Mouse (Mus musculus) ES-E14 (cell line): ENCODE measurements around the gene Rtl8a. TPM values are rescaled to one million over a fixed set of nuclear protein-coding genes. Genes with fewer than 3 reads are reported as not detected.
"Not testable (repeated sequence)": the region's sequence is repeated elsewhere in the genome, so short reads cannot be mapped to it uniquely, and the experiment has no call there.

Experiments
- DNase-seq: peaks from one replicate; pipeline ENCODE4 v3.0.0-alpha.2; 2013; ENCODE audit warnings: low read depth, low spot score
- H3K27ac ChIP-seq: 2 replicates; pipeline ENCODE4 v1.5.1; 2012; ENCODE audit warnings: low read depth, mild to moderate bottlenecking, low read length, moderate library complexity, mixed read lengths; ENCODE audit not compliant: poor library complexity, insufficient read depth, severe bottlenecking
- H3K36me3 ChIP-seq: 2 replicates; pipeline ENCODE4 v1.6.1; 2012; ENCODE audit warnings: mild to moderate bottlenecking, low read length, moderate library complexity, mixed read lengths; ENCODE audit not compliant: control insufficient read depth, poor library complexity, insufficient read depth, severe bottlenecking
- H3K4me1 ChIP-seq, 2 experiments: fragments of 150-350 bp in 1 of 2; sonication (generic) in 1 of 2; 2 replicates each; pipeline ENCODE4 v1.6.1; 2012; ENCODE audit warnings: low read length in 2 of 2, mild to moderate bottlenecking in 1 of 2, mixed read lengths in 1 of 2; ENCODE audit not compliant: control insufficient read depth in 2 of 2, insufficient read depth in 2 of 2, poor library complexity in 1 of 2
- H3K4me3 ChIP-seq, 2 experiments: fragments of 150-350 bp in 1 of 2; sonication (generic) in 1 of 2; 2 replicates each; pipeline ENCODE4 v1.5.1; 2012; ENCODE audit warnings: low read length in 2 of 2, low read depth in 1 of 2, mild to moderate bottlenecking in 1 of 2, mixed read lengths in 1 of 2; ENCODE audit not compliant: insufficient read depth in 1 of 2, poor library complexity in 1 of 2, severe bottlenecking in 1 of 2
- H3K9ac ChIP-seq: 2 replicates; pipeline ENCODE4 v1.6.1; 2012; ENCODE audit warnings: low read depth, mild to moderate bottlenecking, low read length, mixed read lengths; ENCODE audit not compliant: poor library complexity, insufficient read depth, severe bottlenecking
- H3K9me3 ChIP-seq: fragments of 150-350 bp; sonication (generic); 2 replicates; pipeline ENCODE4 v1.6.1; 2012; ENCODE audit warnings: low read depth, mild to moderate bottlenecking, low read length; ENCODE audit not compliant: control insufficient read depth, insufficient read depth
- CHD2 ChIP-seq: IDR thresholded peaks from 2 replicates; pipeline ENCODE4 v1.6.1; 2014; ENCODE audit warnings: mild to moderate bottlenecking, low read depth, low read length, inconsistent platforms
- HCFC1 ChIP-seq: IDR thresholded peaks from 2 replicates; pipeline ENCODE4 v1.6.1; 2012; ENCODE audit warnings: low read length, inconsistent platforms, borderline replicate concordance; ENCODE audit not compliant: insufficient read depth
- MAFK ChIP-seq: IDR thresholded peaks from 2 replicates; pipeline ENCODE4 v1.6.1; 2014; ENCODE audit warnings: mild to moderate bottlenecking, low read depth, low read length, inconsistent platforms; ENCODE audit not compliant: insufficient read depth
- ZC3H11A ChIP-seq: IDR thresholded peaks from 2 replicates; pipeline ENCODE4 v1.6.1; 2012; ENCODE audit warnings: low read depth, mild to moderate bottlenecking, inconsistent platforms, low read length, borderline replicate concordance
- ZNF384 ChIP-seq: IDR thresholded peaks from 2 replicates; pipeline ENCODE4 v1.6.1; 2012; ENCODE audit warnings: low read depth, low read length, inconsistent platforms
- in situ Hi-C, 2 experiments: fragments of 600-800 bp; cut with MboI; formaldehyde crosslinking; loops; one replicate each; pipeline ENCODE4 v1.15.1; 2025; ENCODE audit warnings: low sequenced_read_pairs in 2 of 2, inconsistent platforms in 1 of 2; ENCODE audit not compliant: unreplicated experiment in 2 of 2
- total RNA-seq: library from RNA; depleted of rRNA; stranded (reverse); fragments of 300-350 nt; gene quantifications from 2 replicates; pipeline ENCODE4 v1.2.3, GENCODE M21; 2012

Rtl8a gene
- total RNA-seq, 1 experiment, result 11.9 TPM

GRCm38 (mm10) chrX:53610571-53610970 lies 32.9 kb downstream of the Rtl8a start:
- Histone ChIP-seq H3K4me1 (no peaks in the 10 kb centered on the region), H3K9ac (no peak overlapping the region), H3K27ac (no peak overlapping the region), H3K4me3 (no peak overlapping the region), H3K36me3 (no peaks in the 10 kb centered on the region), H3K9me3 (no peaks in the 10 kb centered on the region)
- in situ Hi-C loops, result no loop called here
- peak; percentile 47 for DNase-seq
- TF ChIP-seq HCFC1 (no peak), ZC3H11A (peak; percentile 22; the same call in 1 of the 2 replicates)

- H3K4me1 ChIP-seq, DNase-seq, H3K9me3 ChIP-seq, in situ Hi-C loops, H3K36me3 ChIP-seq, H3K27ac ChIP-seq: not testable (repeated sequence)
- H3K9ac ChIP-seq, result peak within 1 kb of the TSS; percentile 17; the same call in 1 of the 2 replicates
- H3K4me3 ChIP-seq, result peak within 1 kb of the TSS in 1 of 2 experiments; percentile 47; a peak in 1 of 4 replicates
Observed at GRCm38 (mm10) chrX:53608879-53609278, 34.6 kb downstream of the Rtl8a start, which contains the start of gene Gm14597. Gene Gm14597 (minus strand): TSS chrX:53608979.

DNA sequence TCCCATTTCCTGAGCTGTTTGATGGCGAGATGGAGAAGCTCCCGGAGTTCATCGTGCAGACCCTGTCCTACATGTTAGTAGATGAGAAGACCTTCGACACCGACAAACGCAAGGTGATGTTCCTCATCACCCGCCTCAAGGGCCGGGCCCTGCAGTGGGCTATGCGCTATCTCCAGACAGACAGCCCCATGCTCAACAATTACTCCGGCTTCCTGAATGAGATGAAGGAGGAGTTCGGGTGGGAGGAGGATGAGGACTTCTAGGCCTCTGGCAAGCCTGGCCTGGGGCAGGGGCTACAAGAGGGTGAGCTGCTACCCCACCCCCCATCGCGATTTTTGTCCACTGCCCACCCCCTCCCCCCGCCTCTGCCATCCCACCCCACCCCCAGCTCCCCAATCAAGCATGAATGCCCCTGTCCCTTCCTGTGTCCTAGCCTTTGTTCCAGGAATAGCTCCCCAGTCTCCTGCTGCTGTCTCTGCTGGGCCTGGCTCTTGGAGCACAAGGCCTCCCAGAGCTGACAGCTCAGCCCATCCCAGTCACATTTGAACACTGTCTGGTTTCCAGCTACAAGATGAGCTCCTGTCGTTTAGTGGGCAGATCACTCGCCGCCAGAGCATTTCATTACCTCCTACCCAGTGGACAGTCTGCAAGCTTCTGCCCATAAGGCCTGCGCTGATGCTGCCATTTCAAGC lies 35.2 kb downstream of the Rtl8a start:
- no peak for TF ChIP-seq HCFC1
- TF ChIP-seq ZC3H11A, result no peak
- TF ChIP-seq ZNF384, result no peak
- no peak for TF ChIP-seq CHD2
- TF ChIP-seq MAFK, result no peak
- no peak for DNase-seq
- peak overlapping the region; percentile 17; the same call in 1 of the 2 replicates for H3K9ac ChIP-seq
- in situ Hi-C loops, result no loop called here
- H3K36me3 ChIP-seq, result no peaks in the 10 kb centered on the region
- H3K27ac ChIP-seq, result no peak overlapping the region
- H3K9me3 ChIP-seq, result no peaks in the 10 kb centered on the region
- peak overlapping the region in 1 of 2 experiments; percentile 47; a peak in 1 of 4 replicates for H3K4me3 ChIP-seq
- H3K4me1 ChIP-seq, result no peaks in the 10 kb centered on the region

DNA sequence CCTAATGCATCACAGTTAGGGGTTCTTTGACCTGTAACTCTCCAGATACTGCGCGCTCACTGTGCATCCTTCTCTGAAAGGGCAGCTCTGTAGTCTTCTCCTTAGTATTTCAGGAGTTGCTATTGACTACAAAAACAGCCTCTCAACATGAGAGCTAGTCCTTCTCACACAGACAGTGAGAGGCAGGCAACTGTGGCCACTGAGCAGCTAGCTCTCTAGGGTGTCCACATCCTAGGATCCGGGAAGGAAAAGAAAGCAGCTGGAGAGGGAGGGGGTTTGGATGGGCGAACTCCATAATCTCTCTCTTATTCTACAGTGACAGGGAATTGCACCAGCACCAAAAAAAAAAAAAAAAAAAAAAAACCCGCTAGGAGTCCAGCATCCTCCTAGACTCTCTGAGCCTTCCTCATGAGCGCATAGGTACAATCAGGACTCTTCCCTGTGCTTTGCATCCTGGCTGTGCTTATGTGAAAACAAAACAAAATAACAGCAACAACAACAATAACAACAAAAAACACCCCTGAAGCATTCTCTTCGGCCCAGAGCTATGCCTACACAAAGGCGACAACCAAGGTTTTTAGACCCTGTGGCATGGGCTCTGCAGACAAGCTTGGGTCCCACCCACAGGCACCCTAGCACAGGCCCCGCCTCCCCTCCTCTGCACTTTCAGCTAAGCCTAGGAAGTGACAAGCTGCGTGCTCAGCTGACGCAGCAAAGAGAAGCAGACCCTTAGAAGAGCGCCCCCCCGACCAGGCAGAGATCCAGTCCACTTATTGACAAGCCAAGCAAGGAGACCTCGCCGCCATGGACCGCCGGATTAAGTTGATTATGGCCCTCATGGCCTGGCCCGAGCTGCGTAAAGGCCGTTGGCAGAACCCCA lies 36.0 kb downstream of the Rtl8a start, which contains the start of gene Rtl8c:
TSS of gene Rtl8c (plus strand) at position 791 of the 880 bp plus-strand sequence.
- Histone ChIP-seq H3K27ac (no peak within 1 kb of the TSS), H3K9ac (peak within 1 kb of the TSS; percentile 17; the same call in 1 of the 2 replicates)
- in situ Hi-C loops, result no loop called here

GRCm38 (mm10) chrX:53606176-53606575 lies 37.3 kb downstream of the Rtl8a start:
- H3K9me3 ChIP-seq, in situ Hi-C loops, H3K9ac ChIP-seq, H3K36me3 ChIP-seq, DNase-seq, H3K4me1 ChIP-seq, H3K27ac ChIP-seq, H3K4me3 ChIP-seq: not testable (repeated sequence)

More for the DNA sequence above, 36.0 kb downstream of the Rtl8a start, which contains the start of gene Rtl8c:
- TF ChIP-seq ZC3H11A, result no peak
- TF ChIP-seq ZNF384, result no peak
- TF ChIP-seq MAFK, result no peak
- no peak for TF ChIP-seq CHD2
- TF ChIP-seq HCFC1, result no peak
- H3K4me1 ChIP-seq, result no peaks in the 10 kb centered on the region
- peak within 1 kb of the TSS in 1 of 2 experiments; percentile 47; a peak in 1 of 4 replicates for H3K4me3 ChIP-seq
- no peaks in the 10 kb centered on the region for H3K36me3 ChIP-seq
- no peaks in the 10 kb centered on the region for H3K9me3 ChIP-seq
- DNase-seq, result no peak

- H3K4me3 ChIP-seq, H3K9ac ChIP-seq, DNase-seq, H3K27ac ChIP-seq, H3K9me3 ChIP-seq, H3K4me1 ChIP-seq, H3K36me3 ChIP-seq, in situ Hi-C loops: not testable (repeated sequence)
Observed at GRCm38 (mm10) chrX:53599993-53600392, 43.5 kb downstream of the Rtl8a start.
